Mouse (Mus musculus): ENCODE results near the gene Trappc10. TPM values are rescaled to one million over a fixed set of nuclear protein-coding genes. Genes with fewer than 3 reads are reported as not detected.

Gene Trappc10
- polyA plus RNA-seq, 1 experiment from 2014 or later = 16.4 TPM

DNA sequence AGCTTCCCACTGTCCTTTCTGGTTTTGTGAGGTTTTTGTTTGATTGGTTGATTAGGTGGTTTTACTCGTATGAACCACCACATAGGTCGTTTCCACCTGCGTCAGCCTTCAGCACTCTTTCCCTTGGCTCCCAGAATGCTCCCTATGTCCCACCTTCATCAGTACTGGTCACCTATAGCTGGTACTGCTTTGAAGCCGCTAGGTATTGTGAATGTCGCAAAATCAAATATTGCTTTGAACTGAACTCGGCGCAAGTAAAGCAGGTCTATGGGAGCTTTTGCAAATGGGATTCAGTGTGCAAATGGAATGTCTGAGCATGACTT lies 745 bp upstream of the Trappc10 start:
- peak overlapping the region; percentile 98 for H3K4me2 ChIP-seq
- peak overlapping the region; percentile 82 for H3K9ac ChIP-seq (ENCODE audit: low read depth, low read length)
- 18% methylated on average over 7 of the region's 7 CpGs for whole genome bisulfite sequencing (ENCODE audit: insufficient replicate concordance)
- no peaks in the 10 kb centered on the region for H3K36me3 ChIP-seq (ENCODE audit: control insufficient read depth, insufficient read depth, low read length)
- H3K9me3 ChIP-seq (replicated peaks; ENCODE audit: control insufficient read depth, low read length) = no peaks in the 10 kb centered on the region
- no peaks in the 10 kb centered on the region for H3K27me3 ChIP-seq (ENCODE audit: control insufficient read depth, insufficient read depth, low read length)
- H3K27ac ChIP-seq (ENCODE audit: low read depth, low read length) = no peak overlapping the region
- no peak for ATAC-seq (replicated peaks; ENCODE audit: insufficient number of reproducible peaks, low FRiP score, low TSS enrichment)
- peaks cover 7% of the 10 kb centered on the region for H3K4me1 ChIP-seq (ENCODE audit: control insufficient read depth, insufficient read depth, low read length)
- H3K4me3 ChIP-seq (ENCODE audit: low read depth, low read length) = peak overlapping the region; percentile 94

DNA sequence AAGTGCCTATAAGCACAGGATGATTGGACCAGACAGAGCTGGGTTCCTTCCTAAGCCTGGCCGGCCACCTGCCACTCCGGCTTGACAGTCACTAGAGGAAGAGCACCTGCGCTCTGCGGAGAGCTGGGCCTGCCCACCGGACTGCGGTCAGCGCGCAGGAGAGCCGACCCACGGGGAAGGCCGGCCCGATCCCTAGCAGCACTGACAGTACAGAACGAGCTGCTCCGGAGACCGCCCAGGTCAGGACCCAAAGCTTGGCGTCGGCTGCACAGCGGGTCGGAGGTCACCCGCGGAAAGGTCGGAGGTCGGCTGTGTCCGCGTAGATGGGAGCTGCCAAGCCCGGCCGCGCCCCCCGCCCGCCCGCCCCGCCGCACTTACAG lies 393 bp downstream of the Trappc10 start:
- H3K27me3 ChIP-seq (ENCODE audit: control insufficient read depth, insufficient read depth, low read length) = no peaks in the 10 kb centered on the region
- peak overlapping the region; percentile 94 for H3K4me3 ChIP-seq (ENCODE audit: low read depth, low read length)
- ATAC-seq (replicated peaks; ENCODE audit: insufficient number of reproducible peaks, low FRiP score, low TSS enrichment) = peak; percentile 50
- H3K27ac ChIP-seq (ENCODE audit: low read depth, low read length) = 0 out of 2 replicates have a peak overlapping the region, but pooled peaks have one; percentile 10
- H3K36me3 ChIP-seq (ENCODE audit: control insufficient read depth, insufficient read depth, low read length) = no peaks in the 10 kb centered on the region
- H3K9ac ChIP-seq (ENCODE audit: low read depth, low read length) = peak overlapping the region; percentile 82
- peaks cover 7% of the 10 kb centered on the region for H3K4me1 ChIP-seq (ENCODE audit: control insufficient read depth, insufficient read depth, low read length)
- H3K4me2 ChIP-seq = peak overlapping the region; percentile 98
- WGBS (ENCODE audit: insufficient replicate concordance) = under 1% methylated on average over 24 of the region's 33 CpGs
- H3K9me3 ChIP-seq (replicated peaks; ENCODE audit: control insufficient read depth, low read length) = no peaks in the 10 kb centered on the region

DNA sequence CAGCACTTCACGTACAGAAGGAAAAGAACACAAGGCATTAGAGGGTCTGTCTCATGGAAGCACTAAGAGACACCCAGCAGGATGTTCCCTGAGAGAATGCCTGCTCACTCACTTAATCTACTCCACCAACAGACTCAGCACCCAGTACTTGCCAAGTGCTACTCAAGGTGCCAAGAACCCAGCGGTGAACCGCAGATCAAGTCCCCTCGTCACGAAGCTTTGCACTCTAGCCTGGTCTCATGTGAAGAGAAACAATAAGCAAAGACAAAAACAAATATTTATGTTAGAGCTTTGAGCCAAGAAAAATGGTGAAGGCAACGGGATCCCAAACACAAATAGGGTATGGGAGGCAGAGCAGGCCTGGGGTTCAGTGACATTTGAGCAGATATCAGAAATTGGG lies 5.5 kb downstream of the Trappc10 start:
- H3K9me3 ChIP-seq (replicated peaks; ENCODE audit: control insufficient read depth, low read length) = no peaks in the 10 kb centered on the region
- H3K4me2 ChIP-seq = no peak overlapping the region
- no peaks in the 10 kb centered on the region for H3K36me3 ChIP-seq (ENCODE audit: control insufficient read depth, insufficient read depth, low read length)
- H3K4me1 ChIP-seq (ENCODE audit: control insufficient read depth, insufficient read depth, low read length) = peaks cover 7% of the 10 kb centered on the region
- no peak for ATAC-seq (replicated peaks; ENCODE audit: insufficient number of reproducible peaks, low FRiP score, low TSS enrichment)
- H3K4me3 ChIP-seq (ENCODE audit: low read depth, low read length) = no peak overlapping the region
- 81% methylated on average over 6 of the region's 6 CpGs for WGBS (ENCODE audit: insufficient replicate concordance)
- H3K27ac ChIP-seq (ENCODE audit: low read depth, low read length) = no peak overlapping the region
- no peak overlapping the region for H3K9ac ChIP-seq (ENCODE audit: low read depth, low read length)
- no peaks in the 10 kb centered on the region for H3K27me3 ChIP-seq (ENCODE audit: control insufficient read depth, insufficient read depth, low read length)

DNA sequence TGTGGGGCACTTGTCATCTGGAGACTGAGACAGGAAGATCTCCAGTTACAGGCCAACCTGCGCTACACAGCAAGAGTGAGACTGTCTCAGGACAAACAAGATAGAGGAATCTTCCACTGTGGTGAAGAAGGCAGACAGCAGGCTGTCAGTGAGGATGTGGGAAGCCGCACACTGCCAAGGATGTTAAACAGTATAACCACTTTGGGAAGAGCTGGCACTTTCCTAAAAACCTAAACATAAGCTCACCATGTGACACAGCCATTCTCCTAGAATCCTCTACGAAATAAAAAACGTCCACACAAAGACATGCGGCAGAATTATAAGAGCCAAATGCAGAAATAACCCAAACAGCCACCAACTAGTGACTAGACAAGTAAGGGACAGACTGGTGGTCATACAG lies 6.1 kb downstream of the Trappc10 start:
- WGBS (ENCODE audit: insufficient replicate concordance) = 87% methylated on average over 5 of the region's 5 CpGs
- Histone ChIP-seq H3K4me2 (no peak overlapping the region), H3K27ac (ENCODE audit: low read depth, low read length) (no peak overlapping the region), H3K9me3 (replicated peaks; ENCODE audit: control insufficient read depth, low read length) (no peaks in the 10 kb centered on the region), H3K4me1 (ENCODE audit: control insufficient read depth, insufficient read depth, low read length) (peaks cover 3% of the 10 kb centered on the region), H3K36me3 (ENCODE audit: control insufficient read depth, insufficient read depth, low read length) (no peaks in the 10 kb centered on the region), H3K27me3 (ENCODE audit: control insufficient read depth, insufficient read depth, low read length) (no peaks in the 10 kb centered on the region), H3K9ac (ENCODE audit: low read depth, low read length) (no peak overlapping the region), H3K4me3 (ENCODE audit: low read depth, low read length) (no peak overlapping the region)
- ATAC-seq (replicated peaks; ENCODE audit: insufficient number of reproducible peaks, low FRiP score, low TSS enrichment) = no peak

DNA sequence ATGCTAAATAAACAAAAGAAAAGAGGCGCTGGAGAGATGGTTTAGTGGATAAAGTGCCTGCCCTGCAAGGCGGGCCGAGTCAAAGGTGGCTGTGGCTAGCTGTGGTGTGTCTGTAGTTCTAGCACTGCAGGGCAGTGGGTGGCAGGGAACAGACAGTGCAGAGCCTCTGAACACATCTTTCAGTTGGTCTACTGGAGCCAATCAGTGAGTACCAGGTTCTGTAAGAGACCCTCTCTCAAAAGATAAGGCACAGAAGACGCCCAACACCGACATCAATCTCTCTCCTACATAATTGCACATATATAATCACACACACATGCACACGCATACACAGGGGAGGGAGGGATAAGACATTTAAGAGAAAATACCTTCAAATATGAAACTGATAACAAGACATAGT lies 6.6 kb downstream of the Trappc10 start:
- WGBS (ENCODE audit: insufficient replicate concordance) = 77% methylated on average over 6 of the region's 6 CpGs
- H3K27me3 ChIP-seq (ENCODE audit: control insufficient read depth, insufficient read depth, low read length) = no peaks in the 10 kb centered on the region
- no peaks in the 10 kb centered on the region for H3K9me3 ChIP-seq (replicated peaks; ENCODE audit: control insufficient read depth, low read length)
- no peaks in the 10 kb centered on the region for H3K4me1 ChIP-seq (ENCODE audit: control insufficient read depth, insufficient read depth, low read length)
- no peak overlapping the region for H3K4me3 ChIP-seq (ENCODE audit: low read depth, low read length)
- no peak overlapping the region for H3K9ac ChIP-seq (ENCODE audit: low read depth, low read length)
- H3K4me2 ChIP-seq = no peak overlapping the region
- H3K36me3 ChIP-seq (ENCODE audit: control insufficient read depth, insufficient read depth, low read length) = no peaks in the 10 kb centered on the region
- no peak overlapping the region for H3K27ac ChIP-seq (ENCODE audit: low read depth, low read length)
- ATAC-seq (replicated peaks; ENCODE audit: insufficient number of reproducible peaks, low FRiP score, low TSS enrichment) = no peak

DNA sequence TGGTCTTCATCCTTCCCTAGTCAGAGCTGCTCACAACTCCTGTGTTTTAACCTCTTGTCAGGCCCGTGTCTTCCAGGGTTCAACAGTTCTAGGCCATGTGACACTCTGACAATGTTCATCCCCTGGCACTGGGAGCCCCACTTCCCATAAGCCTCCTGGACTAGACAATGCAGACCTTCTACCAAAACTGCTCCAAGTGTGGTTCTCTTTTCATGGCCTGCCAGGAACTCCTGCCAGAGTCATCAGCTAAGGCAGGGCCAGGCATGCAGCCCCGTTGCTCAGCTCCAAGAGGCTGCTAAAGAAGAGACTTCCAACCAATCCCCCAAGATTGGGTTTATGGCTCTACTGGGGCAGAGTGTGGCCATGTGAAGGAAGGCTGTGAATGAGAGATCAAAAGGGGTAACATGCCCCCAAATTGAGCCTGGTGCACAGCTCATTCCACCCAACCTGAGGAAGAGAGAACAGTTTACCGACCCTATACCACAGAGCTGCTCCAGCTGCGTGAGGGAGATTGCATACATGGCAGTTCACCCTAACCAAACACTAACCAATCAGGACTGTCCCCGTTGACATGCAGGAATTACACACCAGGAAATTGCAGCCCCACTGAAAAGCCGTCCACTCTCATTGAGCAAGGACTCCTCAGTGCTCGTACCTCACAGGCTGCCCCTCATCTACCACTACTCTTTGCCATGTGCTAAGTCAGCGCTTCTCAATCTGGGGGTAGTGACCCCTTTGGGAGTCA lies 7.4 kb downstream of the Trappc10 start:
- Histone ChIP-seq H3K9ac (ENCODE audit: low read depth, low read length) (no peak overlapping the region), H3K9me3 (replicated peaks; ENCODE audit: control insufficient read depth, low read length) (no peaks in the 10 kb centered on the region), H3K4me1 (ENCODE audit: control insufficient read depth, insufficient read depth, low read length) (no peaks in the 10 kb centered on the region), H3K4me2 (no peak overlapping the region), H3K27ac (ENCODE audit: low read depth, low read length) (no peak overlapping the region), H3K27me3 (ENCODE audit: control insufficient read depth, insufficient read depth, low read length) (no peaks in the 10 kb centered on the region), H3K4me3 (ENCODE audit: low read depth, low read length) (no peak overlapping the region), H3K36me3 (ENCODE audit: control insufficient read depth, insufficient read depth, low read length) (no peaks in the 10 kb centered on the region)
- ATAC-seq (replicated peaks; ENCODE audit: insufficient number of reproducible peaks, low FRiP score, low TSS enrichment) = no peak
- WGBS (ENCODE audit: insufficient replicate concordance) = 82% methylated on average over 8 of the region's 8 CpGs

DNA sequence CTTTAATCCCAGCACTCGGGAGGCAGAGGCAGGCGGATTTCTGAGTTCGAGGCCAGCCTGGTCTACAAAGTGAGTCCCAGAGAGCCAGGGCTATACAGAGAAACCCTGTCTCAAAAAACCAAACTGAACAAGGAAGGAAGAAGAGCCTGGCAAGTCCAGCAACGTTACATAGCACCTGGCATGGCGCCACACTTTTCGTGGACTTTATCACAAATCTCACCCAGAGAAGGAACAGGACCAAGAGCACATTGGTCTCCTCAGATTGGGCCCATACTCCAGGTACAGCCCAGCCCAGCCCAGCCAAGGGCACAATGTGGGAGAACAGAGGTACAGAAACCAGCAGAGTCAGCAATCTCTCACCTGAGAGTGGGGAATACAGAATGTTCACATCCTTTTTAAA lies 10.7 kb downstream of the Trappc10 start:
- H3K27me3 ChIP-seq (ENCODE audit: control insufficient read depth, insufficient read depth, low read length) = no peaks in the 10 kb centered on the region
- no peak overlapping the region for H3K4me2 ChIP-seq
- H3K4me3 ChIP-seq (ENCODE audit: low read depth, low read length) = no peak overlapping the region
- H3K36me3 ChIP-seq (ENCODE audit: control insufficient read depth, insufficient read depth, low read length) = 0 out of 2 replicates have a peak, but pooled peaks cover 2% of the 10 kb centered on the region
- ATAC-seq (replicated peaks; ENCODE audit: insufficient number of reproducible peaks, low FRiP score, low TSS enrichment) = no peak
- no peak overlapping the region for H3K27ac ChIP-seq (ENCODE audit: low read depth, low read length)
- H3K9me3 ChIP-seq (replicated peaks; ENCODE audit: control insufficient read depth, low read length) = no peaks in the 10 kb centered on the region
- H3K9ac ChIP-seq (ENCODE audit: low read depth, low read length) = no peak overlapping the region
- no peaks in the 10 kb centered on the region for H3K4me1 ChIP-seq (ENCODE audit: control insufficient read depth, insufficient read depth, low read length)
- 83% methylated on average over 6 of the region's 6 CpGs for WGBS (ENCODE audit: insufficient replicate concordance)

DNA sequence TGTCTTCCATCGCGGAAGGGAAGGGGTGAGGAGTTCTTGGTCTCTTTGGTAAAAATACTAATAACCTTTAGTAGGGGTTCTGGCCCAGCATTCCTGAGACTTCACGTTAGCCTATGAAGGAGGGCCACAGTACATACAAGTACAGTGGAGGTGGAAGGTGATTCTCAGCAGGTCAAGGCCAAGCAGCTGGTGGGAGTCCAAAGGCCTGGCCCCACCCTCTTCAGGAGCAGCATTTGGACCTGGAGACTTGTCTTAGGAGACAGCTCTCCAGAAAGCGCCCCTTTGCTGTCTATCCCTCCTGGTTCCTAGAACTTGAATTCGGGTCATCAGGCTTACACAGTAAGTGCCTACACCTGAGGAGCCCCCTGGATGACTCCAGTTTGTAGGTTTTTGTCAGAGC lies 11.3 kb downstream of the Trappc10 start:
- H3K36me3 ChIP-seq (ENCODE audit: control insufficient read depth, insufficient read depth, low read length) = peaks cover 5% of the 10 kb centered on the region; the same call in 1 of the 2 replicates
- H3K4me2 ChIP-seq = no peak overlapping the region
- 90% methylated on average over 5 of the region's 5 CpGs for WGBS (ENCODE audit: insufficient replicate concordance)
- no peaks in the 10 kb centered on the region for H3K4me1 ChIP-seq (ENCODE audit: control insufficient read depth, insufficient read depth, low read length)
- H3K9ac ChIP-seq (ENCODE audit: low read depth, low read length) = no peak overlapping the region
- H3K4me3 ChIP-seq (ENCODE audit: low read depth, low read length) = no peak overlapping the region
- H3K27me3 ChIP-seq (ENCODE audit: control insufficient read depth, insufficient read depth, low read length) = no peaks in the 10 kb centered on the region
- no peaks in the 10 kb centered on the region for H3K9me3 ChIP-seq (replicated peaks; ENCODE audit: control insufficient read depth, low read length)
- no peak overlapping the region for H3K27ac ChIP-seq (ENCODE audit: low read depth, low read length)
- ATAC-seq (replicated peaks; ENCODE audit: insufficient number of reproducible peaks, low FRiP score, low TSS enrichment) = no peak

DNA sequence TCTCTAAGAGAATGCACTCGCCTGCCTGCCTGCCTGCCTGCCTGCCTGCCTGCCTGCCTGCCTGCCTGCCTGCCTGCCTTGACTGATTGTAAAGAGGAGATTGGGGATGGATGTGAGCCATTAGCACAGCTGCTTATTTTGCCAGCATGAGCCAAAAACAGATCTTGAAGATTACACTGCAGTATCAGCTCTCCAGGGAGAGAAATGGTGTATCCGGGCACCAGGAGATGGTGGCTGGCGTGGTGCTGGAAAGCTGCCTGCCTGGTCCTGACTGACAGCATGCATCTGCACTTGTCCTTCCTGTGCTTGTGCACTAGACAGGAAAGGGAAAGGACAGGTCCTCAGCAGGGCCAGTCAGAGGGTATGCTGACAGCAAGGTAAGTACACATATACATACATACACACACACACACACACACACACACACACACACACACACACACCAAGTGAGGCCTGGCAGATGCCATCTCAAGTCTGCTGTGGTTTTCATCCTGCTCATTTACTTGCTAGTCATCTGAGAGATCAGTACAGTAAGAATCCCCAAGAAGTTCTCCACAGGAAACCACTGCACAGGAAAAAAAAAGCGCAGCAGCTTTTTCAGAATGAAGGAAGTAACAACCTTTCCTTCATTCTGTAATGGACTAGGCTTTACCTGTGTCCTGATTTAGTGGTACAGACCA lies 12.0 kb downstream of the Trappc10 start:
- Histone ChIP-seq H3K27ac (ENCODE audit: low read depth, low read length) (no peak overlapping the region), H3K4me2 (no peak overlapping the region), H3K4me1 (ENCODE audit: control insufficient read depth, insufficient read depth, low read length) (no peaks in the 10 kb centered on the region), H3K27me3 (ENCODE audit: control insufficient read depth, insufficient read depth, low read length) (no peaks in the 10 kb centered on the region), H3K9ac (ENCODE audit: low read depth, low read length) (no peak overlapping the region), H3K36me3 (ENCODE audit: control insufficient read depth, insufficient read depth, low read length) (peaks cover 9% of the 10 kb centered on the region; the same call in 1 of the 2 replicates), H3K9me3 (replicated peaks; ENCODE audit: control insufficient read depth, low read length) (no peaks in the 10 kb centered on the region), H3K4me3 (ENCODE audit: low read depth, low read length) (no peak overlapping the region)
- 88% methylated on average over 4 of the region's 4 CpGs for WGBS (ENCODE audit: insufficient replicate concordance)
- no peak for ATAC-seq (replicated peaks; ENCODE audit: insufficient number of reproducible peaks, low FRiP score, low TSS enrichment)

All from heart, embryonic 11.5 days (tissue).